Mouse (Mus musculus): Measurements from ENCODE around the gene Cdc20b. TPM values are rescaled to one million over a fixed set of nuclear protein-coding genes. Genes with fewer than 3 reads are reported as not detected.
A peak's percentile ranks its signal among the peaks of the same experiment; 100 is the strongest.

The Cdc20b gene
- total RNA-seq, 1 experiment from 2014 or later: not detected

- DNase-seq: no peak
Measured at GRCm38 (mm10) chr13:113031351-113031750, 3.6 kb upstream of the Cdc20b start.

DNA sequence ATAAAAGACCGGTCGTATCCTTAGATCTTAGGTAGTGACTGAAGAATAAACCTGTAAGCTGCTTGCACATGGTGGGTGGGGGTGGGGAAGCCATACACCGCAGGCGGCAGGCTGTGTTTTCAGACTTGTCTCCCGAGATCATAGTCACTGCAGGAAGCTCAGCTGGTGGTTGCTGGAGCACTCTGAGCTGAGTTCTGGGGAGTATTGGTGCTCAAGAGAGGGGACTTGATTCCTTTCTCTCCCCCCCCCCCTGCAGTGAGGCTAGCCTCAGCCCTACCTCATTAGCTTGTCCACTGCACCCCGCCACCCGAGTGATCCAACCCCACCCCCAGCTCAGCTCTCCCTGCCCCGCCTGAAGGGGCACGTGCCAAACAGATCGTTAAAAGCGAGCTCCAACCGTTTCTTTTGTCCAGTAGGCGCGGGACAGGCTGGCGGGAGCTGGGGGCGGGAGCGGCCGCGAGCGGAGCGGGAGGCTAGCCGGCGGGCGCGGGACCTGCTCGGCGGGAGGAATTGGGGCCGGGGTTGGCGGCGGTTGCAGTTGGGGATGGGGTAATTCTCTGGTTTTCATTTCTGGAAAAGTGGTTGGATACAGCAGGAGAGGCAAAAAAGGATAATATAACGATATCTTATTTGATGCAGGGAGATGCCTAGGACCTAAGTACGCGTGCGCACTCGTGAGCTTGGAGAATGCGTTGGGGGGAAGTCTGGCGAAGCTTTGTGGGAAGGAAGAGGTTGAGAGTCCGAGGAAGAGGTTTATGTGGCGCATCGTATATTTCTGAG is 2.9 kb upstream of the Cdc20b start:
- DNase-seq: peak; percentile 31

DNA sequence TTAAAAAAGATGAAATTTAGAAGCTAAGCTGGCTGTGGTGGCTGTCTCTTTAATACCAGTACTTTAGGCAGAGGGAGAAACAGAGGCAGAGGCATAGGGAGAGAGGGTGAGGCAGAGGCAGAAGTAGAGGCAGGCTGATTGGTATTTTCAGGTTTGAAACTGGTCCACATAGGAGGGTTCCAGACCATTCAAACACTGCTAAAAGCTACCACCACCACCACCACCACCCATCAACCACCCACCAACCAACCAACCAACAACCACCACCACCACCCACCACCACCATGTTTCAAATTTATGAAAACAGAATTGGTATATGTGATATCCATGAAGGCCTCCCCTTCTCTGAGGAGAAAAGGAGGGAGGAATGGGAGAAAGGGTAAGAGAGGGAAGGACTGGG is 2.1 kb upstream of the Cdc20b start:
- no peak for DNase-seq

DNA sequence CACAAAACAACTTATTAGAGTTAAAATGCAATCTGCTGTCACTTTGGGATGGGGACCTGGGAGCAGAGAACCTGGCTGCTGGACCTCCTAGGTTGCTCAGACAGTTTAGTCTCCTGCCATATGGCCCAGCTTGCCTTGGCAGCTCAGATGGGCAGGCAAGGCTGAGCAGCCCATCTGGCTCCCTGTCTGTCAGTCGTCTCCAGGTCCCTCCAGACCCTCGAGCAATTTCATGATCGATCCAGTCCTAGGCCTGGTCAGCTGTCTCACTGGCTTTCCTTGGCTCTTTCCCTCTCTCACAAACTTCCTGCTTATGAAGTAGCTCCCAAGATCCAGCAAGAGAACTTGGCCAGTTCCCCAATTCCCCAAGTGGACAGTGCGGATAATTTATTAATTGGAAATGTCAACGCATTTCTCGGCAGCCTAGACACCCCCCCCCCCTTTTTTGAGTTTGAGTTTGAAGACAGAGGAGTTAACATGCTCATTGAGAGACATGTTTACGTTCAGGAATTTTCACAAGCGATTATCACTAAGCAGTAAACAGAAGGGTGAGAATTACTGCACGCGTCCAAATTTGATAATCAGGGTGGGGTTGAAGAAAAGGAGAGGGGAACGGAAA is 532 bp upstream of the Cdc20b start:
- no peak for DNase-seq

- DNase-seq: peak; percentile 42
Measured at GRCm38 (mm10) chr13:113035852-113036251, 941 bp downstream of the Cdc20b start.

DNA sequence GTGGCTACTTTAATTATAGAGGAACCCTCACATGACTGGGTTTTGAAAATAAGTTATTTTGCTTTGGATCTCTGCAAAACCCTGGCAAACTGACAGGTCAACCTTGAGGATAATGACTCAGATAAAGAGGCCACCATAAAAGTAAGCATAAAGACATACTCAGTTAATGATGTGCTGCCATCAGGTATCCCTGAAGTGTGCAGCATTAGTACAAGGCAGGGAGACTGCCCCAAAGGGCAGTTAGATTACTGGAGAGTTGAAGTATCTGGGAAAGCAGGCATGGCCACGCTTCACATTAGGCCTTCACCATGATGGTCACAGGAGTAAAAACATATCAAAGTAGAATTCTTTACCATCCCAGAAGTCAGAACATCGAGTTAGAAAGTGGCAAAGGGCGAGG is 10.0 kb downstream of the Cdc20b start:
- no peak for DNase-seq

GRCm38 (mm10) chr13:113045458-113046110 is 10.7 kb downstream of the Cdc20b start:
- no peak for DNase-seq

DNA sequence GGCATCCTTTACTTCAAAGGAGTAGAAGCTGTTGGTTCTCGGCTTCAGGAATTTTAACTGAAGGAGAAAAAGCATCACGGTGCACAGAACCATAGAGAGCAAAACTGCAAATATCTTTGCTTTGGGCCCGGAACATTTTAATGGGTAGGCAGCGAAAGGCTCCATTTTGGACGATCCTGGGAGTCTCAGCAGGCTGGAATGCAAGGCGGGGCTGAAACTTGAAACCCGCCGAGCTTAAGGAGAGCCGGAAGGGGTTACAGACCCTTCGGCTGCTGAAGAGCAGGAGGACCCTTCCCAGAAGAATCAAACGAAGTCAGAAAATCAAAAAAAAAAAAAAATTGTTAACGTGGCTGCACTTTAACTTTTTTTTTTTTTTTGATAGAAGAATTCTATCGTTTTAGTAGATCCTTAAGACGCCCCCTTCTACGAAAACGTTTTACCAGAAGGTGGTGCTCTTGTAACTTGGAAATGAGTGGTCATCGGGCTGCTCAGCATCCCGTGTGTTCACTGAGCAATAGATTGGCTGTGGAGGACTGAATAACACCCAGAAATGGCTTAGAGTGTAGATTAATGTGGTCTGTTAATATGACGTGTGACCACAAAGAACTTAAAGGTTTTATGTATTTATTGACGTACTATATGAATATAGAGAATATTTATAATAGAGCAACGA is 11.4 kb downstream of the Cdc20b start, which contains the start of gene Gpx8:
Gene Gpx8 (minus strand): TSS at position 200 of the 673 bp plus-strand sequence.
- DNase-seq: peak; percentile 55

GRCm38 (mm10) chr13:113047018-113047417 is 12.1 kb downstream of the Cdc20b start:
- DNase-seq: no peak

DNA sequence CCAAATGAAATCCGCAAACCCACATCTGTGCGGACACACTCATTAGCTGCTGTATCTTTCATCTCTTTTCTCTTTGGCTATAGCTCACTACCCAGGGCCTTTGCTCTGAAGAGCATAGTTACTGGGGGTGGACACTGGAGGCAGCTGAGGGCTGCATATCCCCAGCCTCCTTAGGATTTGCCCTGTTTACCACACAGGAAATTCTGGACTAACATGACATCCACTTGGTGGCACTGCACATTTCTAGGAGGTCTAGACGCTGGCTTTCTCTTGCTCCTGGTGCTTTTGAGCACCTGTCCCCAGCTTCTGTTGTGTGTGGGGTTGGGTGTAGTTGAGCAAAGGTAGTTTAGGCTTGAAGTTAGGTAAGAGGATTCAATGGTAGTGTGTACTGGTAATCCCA is 12.7 kb downstream of the Cdc20b start:
- DNase-seq: no peak

DNA sequence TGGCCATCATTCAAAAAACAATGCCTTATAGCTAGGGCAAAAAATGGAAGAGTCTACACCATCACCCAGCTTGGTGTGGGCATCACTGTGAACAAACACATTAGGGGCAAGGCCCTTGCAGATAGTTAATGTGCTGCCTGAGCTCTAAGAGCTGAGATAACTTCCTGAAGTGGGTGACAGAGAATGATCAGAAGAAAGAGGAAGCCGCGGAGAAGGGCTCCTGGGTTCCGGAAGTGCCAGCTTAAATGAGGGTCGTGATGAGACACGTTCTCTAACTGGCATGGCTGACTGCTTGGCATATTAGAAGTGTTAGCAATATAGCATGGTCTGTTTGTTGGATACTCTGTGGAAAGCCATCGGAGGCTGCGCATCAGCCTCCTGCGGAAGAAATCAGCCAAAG is 19.3 kb downstream of the Cdc20b start:
- DNase-seq: no peak

DNA sequence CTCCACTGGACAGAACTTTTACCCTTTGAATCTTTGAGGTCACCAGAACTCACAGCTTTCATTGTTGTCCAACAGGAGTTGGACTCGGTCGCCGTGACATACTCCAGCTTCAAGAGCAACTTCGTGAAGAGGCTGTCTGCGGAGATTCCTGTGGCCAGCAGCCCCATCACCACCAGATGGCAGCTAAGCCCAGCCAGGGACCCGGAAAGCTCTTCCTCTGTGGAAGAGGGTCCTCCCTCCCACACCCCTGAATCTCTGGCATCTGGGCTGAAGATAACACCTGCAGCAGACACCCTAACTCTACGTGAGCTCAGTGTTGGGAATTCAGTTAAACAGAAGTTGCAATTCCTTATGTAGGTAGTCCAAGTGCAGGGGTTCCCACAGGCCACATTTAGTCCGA is 20.9 kb downstream of the Cdc20b start:
- no peak for DNase-seq

DNA sequence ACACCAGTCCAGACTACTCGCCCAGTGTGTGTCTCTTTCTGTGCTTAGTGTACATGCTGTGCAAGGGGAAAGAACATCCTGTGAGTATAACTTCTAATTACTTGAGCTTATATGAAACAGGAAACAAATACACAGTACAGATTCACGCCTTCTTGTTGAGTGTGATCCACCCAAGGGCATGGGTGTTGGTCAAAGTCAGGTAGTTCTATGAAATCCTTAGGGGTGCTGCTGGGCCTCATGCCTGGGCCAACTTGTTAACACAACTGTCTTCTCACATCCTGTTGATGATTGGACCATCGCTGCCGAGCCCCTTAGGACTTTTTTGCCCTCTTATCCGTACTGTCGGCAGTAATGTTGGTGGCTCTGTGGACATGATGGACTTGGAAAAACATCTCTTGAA is 26.8 kb downstream of the Cdc20b start:
- no peak for DNase-seq

- no peak for DNase-seq
Measured at GRCm38 (mm10) chr13:113064542-113064941, 29.6 kb downstream of the Cdc20b start.

DNA sequence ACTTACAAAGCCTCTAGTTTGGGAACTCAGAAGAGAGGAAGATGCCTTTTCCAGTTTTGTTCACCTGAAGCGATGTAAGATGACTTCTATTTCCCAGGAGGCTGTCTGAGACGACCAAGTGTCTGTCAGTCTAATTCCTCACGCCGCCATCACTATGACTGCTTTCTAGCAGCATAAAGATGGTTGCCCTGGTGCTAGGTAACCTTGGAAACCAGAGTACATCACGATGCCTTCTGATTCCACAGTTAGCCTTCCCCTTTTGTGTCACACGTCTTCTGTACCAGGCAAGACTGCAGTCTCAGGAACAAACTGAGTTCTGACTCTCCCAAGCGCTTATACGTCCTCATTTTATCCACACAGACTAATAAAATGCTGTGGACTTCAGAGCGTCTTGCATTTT is 44.1 kb downstream of the Cdc20b start:
- no peak for DNase-seq

GRCm38 (mm10) chr13:113082101-113082500 is 47.2 kb downstream of the Cdc20b start:
- no peak for DNase-seq

DNA sequence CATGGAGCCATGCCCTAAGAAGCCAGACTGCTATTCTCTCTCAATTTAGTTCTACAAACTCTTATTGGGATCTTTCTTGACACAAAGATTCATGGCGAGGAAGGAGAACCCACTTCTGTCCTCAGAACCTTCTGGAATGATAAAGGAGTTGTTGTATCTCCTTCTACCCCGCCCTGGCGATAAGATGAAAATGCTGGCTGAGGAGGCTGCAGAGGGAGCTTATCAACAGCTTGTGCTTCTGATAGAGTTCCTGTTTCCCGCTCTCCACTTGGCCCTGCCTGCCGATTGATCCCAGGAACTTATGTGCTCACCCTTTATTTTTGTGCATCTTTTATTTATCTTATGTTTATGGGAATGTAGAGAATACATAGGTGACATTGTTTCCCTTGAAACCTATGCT is 49.8 kb downstream of the Cdc20b start:
- no peak for DNase-seq

- no peak for DNase-seq
Measured at GRCm38 (mm10) chr13:113087226-113088017, 52.5 kb downstream of the Cdc20b start.

DNA sequence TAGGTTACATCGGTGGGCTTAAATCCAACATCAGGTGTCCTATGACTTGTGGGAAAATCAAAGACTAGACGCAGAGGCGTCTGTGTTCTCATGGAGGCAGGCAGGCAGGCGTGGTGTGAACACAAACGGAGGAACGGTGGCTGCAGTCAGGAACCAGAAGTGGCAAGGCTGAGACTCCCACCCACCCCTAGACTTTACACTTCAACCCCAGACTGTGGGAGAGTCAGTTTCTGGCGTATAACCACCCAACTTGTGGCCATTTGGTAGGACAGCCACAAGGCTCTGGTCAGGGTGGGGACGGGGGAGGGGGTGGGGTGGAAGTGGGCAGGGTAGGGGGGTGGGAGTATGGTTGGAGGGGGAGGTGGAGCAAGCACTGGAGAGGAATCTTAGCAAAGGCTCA is 55.6 kb downstream of the Cdc20b start:
- no peak for DNase-seq

GRCm38 (mm10) chr13:113094618-113095017 is 59.7 kb downstream of the Cdc20b start:
- DNase-seq: no peak

DNA sequence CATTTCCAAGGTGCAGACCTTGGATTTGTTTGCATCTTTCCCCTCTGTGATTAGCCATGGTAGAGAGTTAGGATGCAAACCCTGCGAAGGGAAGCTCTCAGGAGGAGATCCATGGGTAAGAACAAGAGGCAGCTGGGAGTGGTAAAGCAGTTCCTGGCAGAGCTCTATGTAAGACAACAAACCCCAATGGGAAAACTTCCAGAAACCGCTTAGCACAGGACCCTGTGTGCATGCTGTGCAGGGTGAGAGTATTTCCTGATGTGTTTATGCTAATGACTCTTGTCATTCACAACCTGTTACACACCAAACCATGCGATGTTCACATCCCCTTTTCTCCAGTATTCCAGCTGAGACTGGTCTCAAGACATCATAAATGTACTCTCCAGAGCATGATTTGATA is 62.1 kb downstream of the Cdc20b start:
- no peak for DNase-seq

DNA sequence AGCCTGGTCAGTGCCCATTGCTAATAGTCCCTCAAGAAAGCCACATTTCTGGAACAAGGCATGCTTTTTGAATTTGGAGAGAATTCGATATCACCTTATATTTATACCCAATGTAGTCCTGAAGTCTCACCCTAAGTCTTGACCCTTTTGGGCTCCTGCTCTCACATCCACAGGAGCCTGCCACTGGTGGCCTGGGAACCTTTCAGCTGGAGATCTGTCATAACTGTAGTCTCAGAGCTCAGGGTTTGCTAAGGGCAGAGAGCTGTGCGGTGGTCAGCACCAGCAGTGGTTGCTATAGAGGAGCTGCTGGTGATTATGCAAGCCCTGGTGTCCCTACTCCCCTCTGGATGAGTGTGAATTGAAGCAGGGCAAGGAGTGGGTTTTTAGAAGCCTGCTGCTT is 63.5 kb downstream of the Cdc20b start:
- DNase-seq: no peak
